Mouse (Mus musculus) cerebellum, postnatal 10 days (tissue): ENCODE data around the gene Ttc23l.

Source experiments
- DNase-seq, 2 experiments: peaks; one replicate each; pipeline ENCODE4 v3.0.0; 2021; ENCODE audit warnings: mixed read lengths in 2 of 2

The Ttc23l gene

DNA sequence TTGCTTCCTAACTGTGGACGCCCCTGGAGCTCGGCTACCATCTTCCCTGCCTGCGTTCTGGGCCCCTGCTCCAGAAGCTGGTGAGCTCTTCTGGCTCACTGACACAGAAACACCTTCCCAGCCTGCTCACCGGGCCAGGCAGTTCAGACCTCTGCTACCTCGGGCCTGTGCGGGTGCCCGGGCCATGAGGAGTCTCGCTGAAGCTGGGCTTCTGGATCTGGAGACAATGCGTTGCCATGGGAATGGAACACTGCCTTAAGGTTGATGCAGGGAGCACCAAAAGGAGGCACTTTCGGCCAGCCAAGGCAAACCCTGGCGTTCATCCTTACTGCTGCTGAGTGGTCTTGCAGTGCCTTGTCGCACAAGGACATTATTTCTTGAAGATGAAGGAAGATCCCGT, at the start of gene Ttc23l:
Gene Ttc23l, minus strand, starts transcription at position 204 of the 400 bp plus-strand sequence.
- DNase-seq = no peak

DNA sequence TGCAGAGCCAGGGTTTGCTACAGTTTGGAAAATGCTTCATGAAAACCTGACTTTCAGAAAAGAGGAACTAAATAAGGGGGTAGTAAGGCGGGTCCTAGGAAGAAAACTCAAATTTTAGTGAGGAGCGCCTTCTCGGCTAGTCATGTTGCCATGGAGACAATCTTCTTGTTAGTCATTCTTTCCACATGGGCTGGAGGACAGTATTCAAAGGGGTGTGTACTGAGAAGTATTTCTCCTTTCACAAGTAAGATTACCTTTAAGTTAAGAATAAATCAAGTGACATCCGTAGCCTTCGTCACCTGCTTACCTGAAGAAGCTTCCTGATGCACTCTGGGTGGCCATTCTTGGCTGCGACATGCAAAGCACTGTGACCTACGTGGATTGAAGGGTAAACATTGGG, 40.9 kb upstream of the Ttc23l start:
- DNase-seq = no peak

DNA sequence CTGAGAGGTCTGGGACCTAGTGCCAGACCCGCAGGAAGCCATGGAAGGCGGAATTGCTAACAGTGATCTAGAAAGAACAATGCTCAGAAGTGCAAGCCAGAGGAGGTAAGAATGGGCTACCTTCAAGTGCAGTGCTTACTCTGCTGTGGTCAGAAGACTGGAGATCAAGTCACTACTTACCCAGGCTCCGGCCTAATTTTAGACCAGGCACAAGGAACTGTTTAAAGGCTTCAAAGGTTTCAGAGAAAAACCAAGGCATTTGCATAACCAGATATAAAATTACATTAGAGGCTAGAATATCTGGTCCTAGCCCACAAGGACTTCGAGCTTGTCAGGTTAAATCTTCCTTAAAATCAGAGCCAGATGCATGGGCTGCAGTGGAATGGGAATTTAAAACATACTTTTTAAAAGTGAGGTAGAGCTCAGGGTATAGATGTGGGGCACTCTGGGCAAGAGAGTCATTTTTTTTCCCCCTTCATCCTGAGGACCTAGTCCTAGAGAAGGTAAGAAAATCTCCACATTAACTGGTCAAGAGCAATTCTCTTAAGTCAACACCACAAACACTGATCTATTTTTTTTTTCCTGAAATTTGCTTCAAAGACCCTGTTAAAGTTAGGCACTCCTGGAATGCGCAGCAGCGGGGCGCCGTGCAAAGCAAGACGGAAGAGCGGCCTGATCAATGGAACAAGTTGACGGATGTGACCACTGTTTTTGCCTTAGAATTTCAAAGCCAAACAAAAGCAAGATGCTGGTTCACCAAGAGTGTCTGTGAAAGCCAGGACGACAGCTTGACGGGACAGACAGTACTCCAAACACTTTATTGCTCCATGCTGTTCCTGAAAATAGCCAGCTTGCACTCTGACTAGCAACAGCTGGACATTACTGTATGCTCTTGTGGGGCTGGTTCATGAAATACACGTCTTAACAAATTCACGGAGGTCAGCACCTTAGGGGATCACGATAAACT, 40.1 kb upstream of the Ttc23l start:
- no peak for DNase-seq

DNA sequence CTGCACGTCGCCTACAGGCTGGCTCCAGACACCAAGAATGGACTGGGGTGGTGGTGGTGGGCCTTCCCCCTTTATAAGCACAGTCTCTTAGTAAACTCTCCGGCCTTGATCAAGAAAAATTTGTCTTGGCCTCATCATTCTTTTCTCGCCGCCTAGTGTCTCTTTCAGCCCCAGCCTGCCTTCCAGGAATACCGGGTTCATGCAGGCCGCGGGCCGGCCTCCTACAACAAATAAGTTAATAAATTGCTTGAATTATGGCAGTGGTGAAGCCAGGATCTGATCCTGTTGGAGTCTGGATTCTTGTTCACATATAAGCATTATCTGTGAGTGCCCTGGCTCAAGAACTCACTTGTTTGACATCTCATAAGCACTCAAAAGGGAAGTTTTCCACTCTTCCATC, 38.4 kb upstream of the Ttc23l start:
- DNase-seq = no peak

DNA sequence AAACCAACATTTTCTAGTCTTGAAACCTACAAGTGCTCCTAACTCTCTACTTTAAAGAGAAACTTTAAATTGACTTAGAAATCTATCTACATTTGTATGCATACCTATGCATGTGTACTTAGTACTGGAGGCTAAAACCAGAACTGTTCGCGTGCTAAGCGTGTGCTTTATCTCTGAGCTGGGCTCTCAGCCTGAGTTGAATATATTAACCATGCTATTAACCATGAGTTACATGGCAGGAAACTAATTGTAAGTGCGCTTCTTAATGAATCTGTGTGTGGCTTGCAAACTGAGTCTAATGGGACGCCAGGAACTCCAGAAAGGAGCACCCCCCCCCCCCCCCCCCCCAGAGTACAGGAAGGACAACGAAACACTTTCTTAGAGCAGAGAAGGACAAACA, 36.9 kb upstream of the Ttc23l start:
- DNase-seq = no peak

DNA sequence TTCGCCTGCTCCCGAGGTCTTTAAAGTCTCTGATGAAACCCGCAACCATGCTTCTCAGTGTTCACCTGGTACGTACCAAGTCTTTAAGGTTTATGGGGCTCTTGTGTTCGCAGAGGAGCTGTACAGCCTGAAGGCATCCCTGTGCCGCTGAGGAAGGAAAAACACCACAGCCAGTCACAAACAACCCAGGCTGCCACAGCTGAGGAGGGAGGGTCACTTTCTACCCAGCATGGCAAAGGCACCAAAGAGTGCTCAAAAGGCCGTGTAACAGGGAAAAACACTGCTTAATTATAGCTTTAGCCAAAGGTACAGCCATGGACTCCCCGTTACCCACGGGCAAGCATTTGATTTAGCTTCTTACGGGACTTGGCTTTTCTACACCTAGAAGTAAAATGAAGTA, 36.4 kb upstream of the Ttc23l start:
- no peak for DNase-seq

DNA sequence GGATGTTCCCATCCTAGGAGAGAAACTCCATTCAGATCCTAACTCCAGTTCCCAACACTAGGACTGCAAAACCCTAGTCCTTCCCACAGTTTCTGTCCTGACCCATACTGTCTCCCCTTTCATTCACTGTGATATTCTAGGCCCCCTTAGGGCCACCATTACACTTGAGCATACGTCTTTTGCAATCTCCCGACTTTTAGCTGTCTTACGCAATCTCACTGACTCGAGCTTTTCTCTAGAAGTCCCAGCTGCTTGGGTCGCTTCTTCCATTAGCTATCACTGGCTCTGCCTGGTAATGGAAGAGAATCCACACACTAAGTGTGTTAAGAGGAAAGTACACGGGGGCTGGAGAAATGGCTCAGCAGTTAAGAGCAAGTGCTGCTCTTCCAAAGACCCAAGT, 34.6 kb upstream of the Ttc23l start:
- DNase-seq = no peak

DNA sequence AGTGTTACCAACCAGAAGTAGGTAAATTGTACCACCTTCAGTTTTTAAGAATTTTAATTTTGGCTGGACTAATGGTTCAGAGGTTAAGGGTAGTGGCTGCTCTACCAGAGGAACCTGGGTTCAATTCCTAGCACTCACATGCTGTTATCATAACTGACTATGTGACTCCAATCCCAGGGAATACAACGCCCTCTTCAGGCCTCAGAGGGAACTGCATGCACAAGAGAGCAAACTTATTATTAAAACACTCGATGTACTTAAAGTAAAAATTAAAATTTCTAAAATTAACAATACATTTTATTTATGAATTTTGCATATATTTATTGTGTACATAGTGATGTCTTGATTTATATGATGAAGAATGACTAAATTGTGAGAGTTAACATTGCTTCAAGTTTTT, 28.1 kb upstream of the Ttc23l start:
- DNase-seq = no peak

DNA sequence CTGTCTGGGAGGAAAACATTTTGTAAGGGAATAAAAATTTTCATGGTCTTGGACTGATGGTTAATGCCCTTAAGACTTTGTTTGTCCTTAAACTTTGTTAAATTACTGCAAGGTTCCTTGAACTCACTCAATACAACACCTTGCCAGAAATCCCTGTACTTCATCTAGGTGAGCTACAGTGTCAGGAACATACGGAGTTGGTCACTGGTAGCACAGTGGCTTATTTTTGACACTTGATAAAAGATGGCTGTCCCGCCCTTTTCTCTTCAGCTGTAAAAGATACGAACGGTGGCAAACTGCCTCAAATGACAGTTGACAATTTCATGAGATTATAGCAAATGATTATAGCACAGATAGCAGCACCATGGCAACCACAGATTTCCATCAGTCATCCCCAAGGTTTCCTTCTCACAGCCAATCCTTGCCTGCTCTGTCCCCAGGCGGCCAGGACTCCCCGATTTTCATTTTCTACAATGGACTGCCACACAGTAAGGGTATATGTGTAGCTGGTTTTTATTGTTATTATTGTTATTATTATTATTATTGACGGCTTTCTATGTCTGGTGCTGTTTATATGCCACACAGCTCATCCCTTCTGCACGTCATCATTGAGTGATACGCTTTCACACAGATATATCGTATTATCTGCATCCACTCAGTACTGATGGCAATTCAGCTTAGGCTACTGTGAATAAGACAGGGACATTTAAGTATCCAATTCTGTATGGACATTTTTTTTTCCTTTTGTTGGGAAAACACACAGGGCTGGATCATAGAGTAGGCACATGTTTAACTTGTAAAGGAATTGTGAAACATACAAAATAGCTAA, 26.1 kb upstream of the Ttc23l start:
- no peak for DNase-seq

DNA sequence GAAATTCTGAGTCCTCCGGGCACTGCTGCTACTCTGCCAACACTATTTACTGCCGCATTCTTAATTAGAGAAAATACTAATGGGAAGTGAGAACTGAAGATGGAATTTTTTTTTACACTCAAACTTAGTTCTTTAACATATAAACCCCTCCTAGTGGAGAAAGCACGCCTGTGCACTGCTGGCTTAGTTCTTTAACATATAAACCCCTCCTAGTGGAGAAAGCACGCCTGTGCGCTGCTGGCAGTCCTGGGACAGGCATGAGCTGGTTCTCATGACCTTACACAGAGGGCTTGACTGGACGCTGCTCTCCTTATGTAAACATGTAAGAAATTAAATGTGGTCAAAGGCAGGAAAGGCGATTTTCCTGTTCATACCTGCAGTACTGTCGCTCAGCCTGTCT, 24.9 kb upstream of the Ttc23l start:
- DNase-seq = peak; percentile 70

DNA sequence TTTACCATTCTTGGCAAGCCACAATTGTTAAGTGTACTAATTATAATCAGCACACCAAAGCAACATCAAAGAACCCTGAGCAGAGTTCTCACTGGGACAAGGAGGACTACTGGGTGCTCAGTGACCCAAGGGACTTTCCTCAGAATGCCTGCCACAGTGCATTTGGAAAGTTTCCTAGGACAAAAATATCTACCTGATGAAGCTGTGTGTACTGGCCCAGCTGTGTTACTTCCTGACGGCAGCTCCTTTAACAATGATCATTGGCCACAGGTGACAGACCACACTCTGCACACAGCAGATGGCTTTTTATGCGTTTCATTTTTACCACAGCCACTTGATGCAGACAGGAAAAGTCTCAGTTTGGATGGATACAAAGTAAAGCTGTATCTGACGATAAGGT, 20.7 kb upstream of the Ttc23l start:
- no peak for DNase-seq

DNA sequence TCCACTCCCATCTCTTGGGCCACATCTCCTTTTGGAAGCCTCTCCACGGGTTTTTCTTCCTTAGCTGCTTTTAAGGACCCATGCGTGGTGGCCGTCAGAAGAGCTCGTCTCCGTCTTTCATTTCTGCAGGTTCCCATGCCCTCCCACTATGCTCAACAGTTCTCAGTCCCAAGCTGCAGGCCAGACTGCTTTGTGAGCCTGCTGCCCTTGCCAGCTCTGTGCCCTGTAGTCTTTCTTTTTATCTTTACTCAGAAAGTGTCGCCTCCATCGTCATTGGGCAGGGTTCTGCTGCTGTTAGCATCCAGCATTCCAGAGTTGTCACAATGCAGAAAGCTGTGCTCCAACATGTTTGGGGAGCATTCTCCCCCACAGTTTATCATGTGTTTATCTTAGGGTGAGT, 8.0 kb upstream of the Ttc23l start:
- DNase-seq = no peak

DNA sequence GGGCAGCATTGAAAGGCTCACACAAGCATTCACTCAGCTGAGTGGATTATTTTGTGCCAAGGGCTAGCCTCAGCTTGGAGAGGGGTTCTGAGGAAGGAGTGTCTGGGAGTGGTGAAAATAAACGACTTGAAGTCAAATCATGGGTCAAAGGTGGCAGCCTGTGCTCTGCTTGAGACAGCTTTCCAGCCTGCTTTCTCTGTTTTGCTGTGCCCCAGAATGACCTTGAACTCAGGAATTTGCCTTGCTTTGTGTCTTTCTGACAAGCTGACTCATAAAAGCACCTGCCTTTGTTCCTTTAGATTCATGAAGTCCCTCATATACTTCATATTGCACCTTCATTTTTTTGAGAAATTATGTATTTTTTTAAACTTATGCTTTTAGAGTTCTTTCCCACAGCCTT, 5.7 kb upstream of the Ttc23l start:
- no peak for DNase-seq

DNA sequence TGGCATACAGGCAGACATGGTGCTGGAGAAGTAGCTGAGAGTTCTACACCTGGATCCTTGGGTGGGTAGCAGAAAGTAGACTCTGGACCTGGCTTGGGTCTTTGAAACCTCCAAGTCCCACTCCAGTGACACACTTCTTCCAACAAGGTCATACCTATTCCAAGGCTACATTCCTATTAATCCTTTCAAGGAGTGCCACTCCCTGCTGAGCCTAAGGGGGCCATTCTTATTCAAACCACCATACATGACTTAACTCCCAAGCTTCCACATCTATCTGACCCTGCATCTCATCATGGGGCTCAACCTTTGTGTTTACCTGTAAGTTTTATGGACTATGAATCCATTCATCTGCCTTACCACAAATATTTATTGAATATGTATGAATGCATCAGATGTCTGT, 3.8 kb upstream of the Ttc23l start:
- DNase-seq = no peak

DNA sequence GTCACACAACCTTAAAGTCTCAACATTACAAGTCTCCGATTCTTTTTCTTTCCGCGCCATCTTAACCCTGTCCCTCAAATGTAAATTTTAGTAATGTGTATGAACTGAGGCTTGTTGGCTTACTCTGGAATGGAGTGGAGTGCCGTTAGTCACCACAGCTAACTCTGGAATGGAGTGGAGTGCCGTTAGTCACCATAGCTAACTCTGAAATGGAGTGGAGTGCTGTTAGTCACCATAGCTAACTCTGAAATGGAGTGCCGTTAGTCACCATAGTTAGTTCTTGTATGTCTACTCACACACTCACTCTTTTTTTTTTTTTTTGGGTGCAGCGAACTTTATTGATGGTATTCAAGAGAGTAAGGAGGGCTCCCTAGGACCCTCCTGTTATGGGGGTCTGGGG, 1.5 kb upstream of the Ttc23l start:
- DNase-seq = no peak

DNA sequence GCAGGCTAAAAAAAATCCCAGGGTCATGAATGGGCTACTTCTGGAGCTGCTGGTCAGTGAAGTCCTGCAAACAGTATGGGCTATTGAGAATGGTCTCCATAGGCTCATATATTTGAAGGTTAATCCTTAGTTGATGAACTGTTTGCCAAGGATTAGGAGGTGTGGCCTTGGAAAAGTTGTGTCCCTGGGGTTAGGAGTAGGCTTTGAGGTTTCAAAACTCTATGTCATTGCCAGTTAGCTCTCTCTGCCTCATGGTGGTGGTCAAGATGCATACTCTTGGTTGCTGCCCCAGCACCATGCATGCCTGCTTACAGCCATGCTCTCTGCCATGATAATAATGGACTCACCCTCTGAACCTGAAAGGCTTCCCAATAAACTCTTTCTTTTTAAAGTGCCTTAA, 4.1 kb downstream of the Ttc23l start:
- DNase-seq = no peak

DNA sequence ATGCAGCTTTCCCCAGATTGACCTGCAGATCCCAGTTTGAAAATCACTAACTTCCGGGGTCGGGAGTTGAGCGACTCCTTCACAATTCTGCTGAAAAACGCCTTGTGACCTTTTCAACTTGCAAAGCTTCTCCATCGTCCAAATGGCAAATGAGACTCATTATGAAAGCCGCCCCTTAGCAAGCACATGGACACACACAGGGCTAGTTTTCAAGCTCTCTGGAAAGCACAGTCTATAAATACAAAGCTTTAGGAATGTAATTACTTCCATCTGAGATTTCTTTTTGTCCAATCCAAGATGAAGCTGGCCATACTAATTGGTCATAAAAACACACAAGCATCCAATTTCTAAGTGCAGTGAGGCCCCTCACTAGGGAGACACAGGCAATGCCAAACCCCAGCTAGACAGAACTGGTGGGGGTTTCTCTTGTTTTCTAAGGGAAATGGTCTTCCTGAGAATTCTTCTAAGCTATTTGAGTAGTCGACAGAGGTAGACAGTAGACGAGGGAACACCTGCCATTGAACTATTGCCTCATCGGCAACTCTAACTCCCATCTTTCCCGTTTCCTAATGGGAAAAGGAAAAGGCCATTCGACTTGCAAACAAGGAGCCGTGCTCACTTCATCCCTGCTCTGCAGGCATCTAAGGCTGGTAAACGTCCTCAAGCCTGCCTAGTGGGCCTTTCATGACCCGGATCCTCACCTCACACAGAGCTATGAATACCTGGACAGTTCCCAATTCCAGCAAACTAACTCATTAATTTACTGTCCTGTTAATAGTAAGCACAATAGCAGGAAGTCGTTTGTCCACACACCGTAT, 18.0 kb downstream of the Ttc23l start:
- no peak for DNase-seq

DNA sequence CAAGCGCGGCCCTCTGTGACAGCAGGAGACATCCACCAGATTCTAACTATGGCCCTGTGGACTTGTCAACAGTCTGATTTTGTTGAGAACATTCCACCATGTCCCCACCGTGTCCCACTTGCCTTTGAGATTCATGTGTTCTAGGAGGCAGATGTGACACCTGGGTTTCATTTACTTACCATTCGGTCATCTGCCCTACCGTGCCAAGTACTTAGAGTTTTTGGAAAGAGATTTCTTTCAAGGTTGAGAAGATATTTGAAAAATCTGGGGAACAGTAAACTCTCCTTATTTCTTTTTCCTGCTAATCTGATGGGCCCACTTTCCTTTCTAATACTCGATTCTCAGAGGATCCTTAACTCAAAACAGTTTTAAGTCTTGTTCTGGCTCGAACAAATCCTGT, 22.5 kb downstream of the Ttc23l start:
- DNase-seq = no peak

DNA sequence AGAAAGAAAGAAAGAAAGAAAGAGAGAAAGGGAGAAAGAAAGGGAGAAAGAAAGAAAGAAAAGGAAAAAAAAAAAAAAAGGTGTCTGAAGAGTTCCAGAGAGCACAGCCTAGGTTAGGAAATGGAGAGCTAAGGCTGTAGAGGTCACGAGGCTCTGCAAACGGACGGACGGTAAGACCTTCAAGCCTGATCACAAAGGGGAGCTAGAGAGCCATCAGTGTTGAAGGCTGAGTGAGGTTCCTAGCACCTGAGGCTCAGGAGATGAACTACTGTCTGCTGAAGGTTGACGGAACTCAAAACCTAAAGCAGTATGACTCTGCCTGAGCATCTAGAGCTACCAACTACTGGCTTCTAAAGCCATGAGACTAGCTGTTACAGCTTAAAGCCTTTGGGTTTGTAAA, 23.9 kb downstream of the Ttc23l start:
- no peak for DNase-seq

DNA sequence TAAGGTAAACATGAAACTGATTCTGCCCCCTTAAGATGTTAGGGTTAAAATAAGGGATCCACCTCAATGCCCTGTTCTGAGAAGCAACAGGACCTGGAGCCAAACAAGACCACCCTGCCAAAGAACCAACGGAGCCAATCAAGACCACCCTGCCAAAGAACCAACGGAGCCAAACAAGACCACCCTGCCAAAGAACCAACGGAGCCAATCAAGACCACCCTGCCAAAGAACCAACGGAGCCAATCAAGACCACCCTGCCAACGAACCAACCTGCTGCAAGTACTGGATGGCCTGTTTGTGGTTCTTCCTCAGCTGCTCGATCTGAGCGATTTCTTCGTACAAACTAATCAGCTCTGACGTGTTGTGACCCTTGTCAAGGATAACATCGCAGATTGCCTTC, 25.1 kb downstream of the Ttc23l start:
- DNase-seq = peak; percentile 60 to 64

DNA sequence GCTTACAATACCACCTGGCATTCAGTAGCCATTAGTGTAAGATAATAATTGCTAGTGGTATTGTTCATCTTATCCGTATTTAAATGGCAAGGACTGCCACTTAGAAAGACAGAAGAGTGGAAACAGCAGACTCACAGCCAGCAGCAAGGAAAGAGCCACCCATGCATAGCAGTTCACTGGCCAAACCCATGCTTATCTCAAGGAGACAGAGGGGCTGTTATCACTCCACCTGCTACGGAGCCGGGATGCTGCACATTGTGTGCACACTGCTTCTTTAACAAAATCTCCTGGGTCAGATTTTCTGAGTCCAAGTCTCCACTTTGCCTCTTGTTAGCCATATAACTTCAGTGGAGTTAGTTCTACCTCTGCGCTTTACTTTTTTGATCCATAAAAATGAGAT, 27.1 kb downstream of the Ttc23l start:
- DNase-seq = peak in 1 of 2 experiments; percentile 6

DNA sequence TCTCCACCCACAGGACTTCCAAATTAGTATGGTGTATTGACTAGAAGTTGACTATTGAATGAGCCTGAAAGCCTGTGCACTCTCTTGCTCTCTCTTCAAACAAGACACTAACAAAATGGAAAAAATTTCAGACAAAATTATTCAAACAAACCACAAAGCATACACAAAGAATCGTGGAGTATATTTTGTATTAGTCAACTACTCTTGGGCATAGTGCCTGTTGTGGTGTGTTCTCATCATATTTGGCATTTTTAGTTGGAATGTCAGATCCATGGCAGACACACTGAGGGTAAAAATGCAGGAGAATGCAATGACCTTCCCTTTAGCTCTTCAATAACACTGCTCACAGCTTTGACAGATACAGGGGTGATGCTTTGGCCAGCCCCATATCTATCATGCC, 32.6 kb downstream of the Ttc23l start:
- no peak for DNase-seq

DNA sequence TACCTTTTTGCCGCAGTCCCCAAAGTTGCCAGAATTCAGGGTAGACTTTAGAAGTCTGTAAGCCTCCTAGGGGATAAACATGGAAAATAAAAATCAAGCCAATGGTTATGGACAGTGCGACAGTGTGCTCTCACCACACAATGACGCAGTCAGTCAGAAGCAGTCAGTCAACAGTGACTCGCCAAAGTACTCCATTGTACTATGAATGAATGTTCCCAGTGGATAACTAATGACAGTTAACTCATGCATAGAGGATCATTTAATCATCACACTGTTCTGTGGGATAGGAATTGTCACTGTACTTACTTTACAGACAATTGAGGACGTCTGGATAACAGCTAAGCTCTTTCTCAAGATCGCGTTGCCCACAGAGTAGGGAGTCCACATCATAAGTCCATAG, 43.3 kb downstream of the Ttc23l start:
- DNase-seq = no peak
